Mouse (Mus musculus): Measurements from ENCODE around the gene Asic2.

GRCm38 (mm10) chr11:81153841-81154240, 814.4 kb downstream of the Asic2 start:
- TF ChIP-seq POLR2A (IDR thresholded peaks at IDR 0.05; ENCODE audit: borderline replicate concordance, insufficient read depth, low read length), result no peak
- TF ChIP-seq CTCF (IDR thresholded peaks at IDR 0.05; ENCODE audit: borderline replicate concordance, insufficient read depth, low read depth, low read length), result no peak
